Mouse (Mus musculus): Measurements from ENCODE around the gene Sec23b.

- no peak for TF ChIP-seq POLR2A (IDR thresholded peaks at IDR 0.05; ENCODE audit: extremely low read depth, insufficient read depth, low read length)
- TF ChIP-seq CTCF (IDR thresholded peaks at IDR 0.05; ENCODE audit: low read depth, low read length), result no peak
Observed at GRCm38 (mm10) chr2:144601576-144601975, 45.5 kb downstream of the Sec23b start.

All from liver, adult 2 months (tissue).